22 mouse cellular contexts compared by ENCODE assay signal in genomic region chr16:95360940-95361489, GRCm38 (mm10).
"Had no signal": no experiment of that assay in that cellular context is flagged by ENCODE, and none has a peak within 500 bp of the region (broad histone marks: within the 10 kb centered on the region; RNA-seq: fewer than 3 reads in every experiment).

No protein-coding gene starts in this region.

- H3K36me3 ChIP-seq: kidney, embryonic 15.5 days; liver, embryonic 12.5 days; liver, embryonic 15.5 days; lung, embryonic 15.5 days; midbrain, embryonic 12.5 days; midbrain, embryonic 15.5 days; neural tube, embryonic 12.5 days; neural tube, embryonic 15.5 days had no signal

- H3K9ac ChIP-seq: kidney, embryonic 15.5 days; limb, embryonic 13.5 days; liver, embryonic 12.5 days; liver, embryonic 15.5 days; lung, embryonic 15.5 days; midbrain, embryonic 12.5 days; midbrain, embryonic 15.5 days; neural tube, embryonic 12.5 days; neural tube, embryonic 15.5 days had no signal

- ATAC-seq: liver, embryonic 12.5 days; midbrain, embryonic 15.5 days had no signal

- H3K4me3 ChIP-seq: kidney, embryonic 15.5 days; limb, embryonic 10.5 days; limb, embryonic 13.5 days; liver, embryonic 12.5 days; liver, embryonic 15.5 days; lung, embryonic 15.5 days; midbrain, embryonic 12.5 days; midbrain, embryonic 15.5 days; neural tube, embryonic 12.5 days; neural tube, embryonic 15.5 days had no signal

- H3K4me1 ChIP-seq: kidney, embryonic 15.5 days; liver, embryonic 12.5 days; liver, embryonic 15.5 days; midbrain, embryonic 15.5 days; neural tube, embryonic 12.5 days; neural tube, embryonic 15.5 days had no signal

- H3K9me3 ChIP-seq: kidney, embryonic 15.5 days; limb, embryonic 10.5 days; limb, embryonic 13.5 days; liver, embryonic 12.5 days; liver, embryonic 15.5 days; lung, embryonic 15.5 days; midbrain, embryonic 12.5 days; midbrain, embryonic 15.5 days; neural tube, embryonic 12.5 days; neural tube, embryonic 15.5 days had no signal

- H3K4me2 ChIP-seq: kidney, embryonic 15.5 days; limb, embryonic 13.5 days; liver, embryonic 12.5 days; liver, embryonic 15.5 days; lung, embryonic 15.5 days; midbrain, embryonic 12.5 days; midbrain, embryonic 15.5 days; neural tube, embryonic 12.5 days; neural tube, embryonic 15.5 days had no signal

- DNase-seq: kidney, adult 8-10 months; kidney, postnatal 14 days; kidney, postnatal 4 days; liver; lung, postnatal 10 days; retina, postnatal 1 day; right cerebral cortex, postnatal 25 days; spleen, adult 18-20 months; thymus, adult 2 months; thymus, postnatal 14 days; thymus, postnatal 4 days had no signal

- H3K27me3 ChIP-seq: kidney, embryonic 15.5 days; limb, embryonic 13.5 days; liver, embryonic 12.5 days; liver, embryonic 15.5 days; lung, embryonic 15.5 days; midbrain, embryonic 12.5 days; midbrain, embryonic 15.5 days; neural tube, embryonic 12.5 days; neural tube, embryonic 15.5 days had no signal

- H3K27ac ChIP-seq: kidney, embryonic 15.5 days; limb, embryonic 10.5 days; limb, embryonic 13.5 days; liver, embryonic 12.5 days; liver, embryonic 15.5 days; lung, embryonic 15.5 days; midbrain, embryonic 12.5 days; midbrain, embryonic 15.5 days; neural tube, embryonic 12.5 days; neural tube, embryonic 15.5 days; stomach, postnatal 0 days had no signal
